Mouse (Mus musculus) brain, adult 2 months (tissue): ENCODE measurements around the gene Ptov1.
A peak's percentile ranks its signal among the peaks of the same experiment; 100 is the strongest.

Source experiments
- DNase-seq: peaks from one replicate; pipeline ENCODE4 v3.0.0; 2011; ENCODE audit warnings: low read depth, low spot score

Ptov1 gene

GRCm38 (mm10) chr7:44839491-44840191, 29.9 kb downstream of the Ptov1 start:
- DNase-seq = peak; percentile 73

- DNase-seq = no peak
Observed at GRCm38 (mm10) chr7:44839171-44839490, 30.5 kb downstream of the Ptov1 start.

GRCm38 (mm10) chr7:44838073-44838472, 31.5 kb downstream of the Ptov1 start:
- no peak for DNase-seq

- no peak for DNase-seq
Observed at GRCm38 (mm10) chr7:44836423-44837053, 33.0 kb downstream of the Ptov1 start.

GRCm38 (mm10) chr7:44836016-44836404, 33.6 kb downstream of the Ptov1 start:
- DNase-seq = no peak

GRCm38 (mm10) chr7:44835373-44836015, 34.1 kb downstream of the Ptov1 start:
- no peak for DNase-seq

GRCm38 (mm10) chr7:44832763-44833162, 36.8 kb downstream of the Ptov1 start:
- no peak for DNase-seq

- DNase-seq = no peak
Observed at GRCm38 (mm10) chr7:44828706-44829105, 40.9 kb downstream of the Ptov1 start.

GRCm38 (mm10) chr7:44826771-44827170, 42.8 kb downstream of the Ptov1 start:
- DNase-seq = peak; percentile 1

GRCm38 (mm10) chr7:44824872-44825271, 44.7 kb downstream of the Ptov1 start:
- DNase-seq = peak; percentile 91

- DNase-seq = peak; percentile 24
Observed at GRCm38 (mm10) chr7:44823409-44823808, 46.2 kb downstream of the Ptov1 start.

GRCm38 (mm10) chr7:44821666-44822448, 47.7 kb downstream of the Ptov1 start:
- DNase-seq = no peak

- no peak for DNase-seq
Observed at GRCm38 (mm10) chr7:44820525-44820924, 49.1 kb downstream of the Ptov1 start.

GRCm38 (mm10) chr7:44819863-44820262, 49.7 kb downstream of the Ptov1 start:
- peak; percentile 9 for DNase-seq

- DNase-seq = no peak
Observed at GRCm38 (mm10) chr7:44819391-44819790, 50.2 kb downstream of the Ptov1 start.

- DNase-seq = peak; percentile 64
Observed at GRCm38 (mm10) chr7:44818751-44819235, 50.8 kb downstream of the Ptov1 start.

- DNase-seq = peak; percentile 77
Observed at GRCm38 (mm10) chr7:44818164-44818563, 51.4 kb downstream of the Ptov1 start.

- DNase-seq = no peak
Observed at GRCm38 (mm10) chr7:44817441-44817840, 52.1 kb downstream of the Ptov1 start.

GRCm38 (mm10) chr7:44816470-44817021, 53.0 kb downstream of the Ptov1 start, which contains the start of gene Atf5:
Gene Atf5 (minus strand): TSS chr7:44816658.
- peak; percentile 61 for DNase-seq

- DNase-seq = peak; percentile 99
Observed at GRCm38 (mm10) chr7:44815721-44816469, 53.7 kb downstream of the Ptov1 start, which contains the start of the genes Nup62 and Il4i1. Gene Nup62 (plus strand): TSS chr7:44816088. Gene Il4i1 (plus strand): TSS chr7:44816387.
